Mouse (Mus musculus) 3134 (cell line): Measurements from ENCODE around the gene Snca.
"Not testable (repeated sequence)": the region's sequence is repeated elsewhere in the genome, so short reads cannot be mapped to it uniquely, and the experiment has no call there.

ENCODE experiments used
- DNase-seq: peaks from one replicate; pipeline ENCODE4 v3.0.0-alpha.2; 2011; ENCODE audit warnings: low spot score; ENCODE audit not compliant: insufficient read length; ENCODE audit errors: extremely low read depth

Snca gene

GRCm38 (mm10) chr6:60724110-60724829, 105.4 kb downstream of the Snca start:
- no peak for DNase-seq

- DNase-seq, result no peak
Measured at GRCm38 (mm10) chr6:60717566-60717965, 112.1 kb downstream of the Snca start.

- no peak for DNase-seq
Measured at GRCm38 (mm10) chr6:60709997-60710471, 119.6 kb downstream of the Snca start.

- no peak for DNase-seq
Measured at GRCm38 (mm10) chr6:60698072-60698471, 131.6 kb downstream of the Snca start.

GRCm38 (mm10) chr6:60687048-60687447, 142.6 kb downstream of the Snca start:
- not testable (repeated sequence) for DNase-seq

GRCm38 (mm10) chr6:60682233-60682632, 147.4 kb downstream of the Snca start:
- no peak for DNase-seq
